Mouse (Mus musculus): Measurements from ENCODE around the gene Ubr2.

Ubr2 gene

DNA sequence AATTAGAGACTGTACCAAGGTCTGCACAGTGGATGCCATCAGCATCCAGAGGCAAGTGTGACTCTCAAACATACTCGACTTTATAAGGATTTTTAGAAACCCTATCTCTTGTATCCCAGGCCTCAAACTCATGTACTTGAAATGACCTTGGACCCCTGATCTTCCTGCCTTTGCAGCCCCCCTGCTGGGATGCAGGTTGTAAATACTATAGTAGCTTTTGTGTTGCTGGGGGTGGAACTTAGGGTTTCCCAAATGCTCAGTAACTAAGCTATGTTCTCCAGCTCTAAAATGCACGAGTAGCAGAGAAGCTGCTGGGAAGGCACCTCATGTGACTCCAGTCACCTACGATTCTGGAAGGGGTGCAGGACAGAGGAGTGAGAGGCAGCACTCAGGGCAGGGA is 83.4 kb downstream of the Ubr2 start:
- no peak for DNase-seq (ENCODE audit: low spot score)

DNA sequence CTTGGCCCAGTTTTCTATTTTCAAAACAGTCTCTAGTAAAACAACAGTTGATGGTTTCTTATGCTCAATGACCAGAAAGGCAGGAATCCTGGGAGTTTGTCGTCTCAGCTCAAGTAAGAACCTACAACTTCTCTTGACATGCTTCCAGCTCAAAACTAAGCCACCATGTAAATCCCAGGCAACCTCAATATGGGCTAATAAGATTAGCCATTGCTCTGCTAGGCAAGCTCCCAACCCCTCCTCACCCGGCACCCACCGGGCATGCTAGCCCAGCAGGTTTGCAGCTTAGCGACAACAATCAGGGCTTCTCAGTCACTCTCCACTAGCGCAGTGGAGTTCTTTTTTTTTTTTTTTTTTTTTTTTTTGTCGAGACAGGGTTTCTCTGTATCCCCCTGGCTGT is 84.2 kb downstream of the Ubr2 start:
- DNase-seq (ENCODE audit: low spot score) = no peak

DNA sequence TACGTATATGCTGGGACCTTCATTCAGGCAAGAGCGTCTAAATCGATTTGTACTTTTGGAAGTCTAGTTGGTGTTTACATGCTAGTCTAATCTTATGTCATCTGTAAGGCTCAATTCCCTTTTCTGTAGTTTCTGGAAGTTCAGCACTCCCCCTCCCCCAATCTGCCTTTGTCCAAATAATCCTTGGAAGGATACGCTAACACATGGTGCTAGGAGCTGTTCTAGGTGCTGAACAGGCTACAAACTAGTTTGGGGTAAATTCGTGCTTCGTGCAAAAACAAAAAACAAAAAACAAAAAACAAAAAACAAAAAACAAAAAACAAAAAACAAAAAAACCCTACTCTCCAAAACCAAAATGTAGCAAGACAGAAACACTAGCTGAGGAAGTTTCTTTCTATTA is 89.5 kb downstream of the Ubr2 start:
- no peak for DNase-seq (ENCODE audit: low spot score)

DNA sequence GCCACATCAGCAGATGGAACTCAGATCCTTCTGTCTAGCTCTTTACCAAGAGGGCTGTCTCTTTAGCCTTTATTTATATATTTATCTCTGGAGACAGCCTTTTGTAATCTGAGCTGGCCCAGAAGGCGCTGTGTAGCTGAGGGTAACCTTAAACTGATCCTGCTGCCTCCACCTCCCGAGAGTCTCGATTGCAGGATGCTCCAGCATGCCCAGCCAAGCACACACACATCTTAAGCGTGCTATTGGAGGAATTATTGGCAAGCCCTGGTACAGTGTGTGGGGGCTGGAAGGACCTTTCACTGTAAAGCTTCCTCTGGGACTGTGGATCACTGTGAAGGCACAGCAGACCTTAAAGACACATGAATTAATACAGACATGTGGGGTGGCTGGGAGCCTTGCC is 91.4 kb downstream of the Ubr2 start:
- no peak for DNase-seq (ENCODE audit: low spot score)

DNA sequence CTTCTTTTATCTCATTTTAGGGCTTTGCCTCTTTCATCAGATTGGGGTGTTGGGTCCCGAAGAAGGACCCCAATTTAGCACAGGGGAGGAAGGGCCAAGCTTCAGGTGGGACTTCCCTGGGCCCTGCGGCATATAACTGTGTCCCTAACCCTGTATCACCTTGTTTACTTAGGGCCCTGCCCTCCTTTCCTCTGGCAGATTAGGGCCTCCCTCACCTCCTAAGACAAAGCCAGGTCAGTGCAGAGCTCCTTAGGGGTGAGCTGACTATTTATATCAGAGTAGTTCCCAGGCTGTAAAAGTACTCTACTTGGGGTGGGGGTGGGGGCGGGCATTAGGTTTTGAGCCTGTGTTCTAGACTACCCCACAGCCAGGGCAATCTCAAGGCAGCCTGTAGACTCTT is 95.2 kb downstream of the Ubr2 start:
- no peak for DNase-seq (ENCODE audit: low spot score)

DNA sequence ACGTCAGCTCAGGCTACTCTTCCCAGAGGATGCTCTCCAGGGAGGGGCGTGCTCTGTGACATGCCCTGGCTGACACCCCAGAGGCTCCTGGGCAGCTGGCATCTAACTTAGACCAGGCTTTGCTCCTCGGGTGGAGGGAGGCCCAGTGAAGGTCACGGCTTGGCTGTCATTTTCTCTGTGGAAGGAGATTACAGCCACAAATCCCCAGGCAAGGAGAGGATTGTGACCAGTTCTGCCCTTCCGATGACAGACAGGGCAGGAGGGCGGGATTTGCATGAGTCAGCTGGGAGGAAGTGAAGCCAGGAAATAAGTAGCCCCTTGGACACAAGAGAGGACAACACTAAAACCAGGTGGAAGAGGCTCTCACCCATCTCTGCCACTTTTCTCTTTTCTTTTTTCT is 98.0 kb downstream of the Ubr2 start:
- DNase-seq (ENCODE audit: low spot score) = no peak

DNA sequence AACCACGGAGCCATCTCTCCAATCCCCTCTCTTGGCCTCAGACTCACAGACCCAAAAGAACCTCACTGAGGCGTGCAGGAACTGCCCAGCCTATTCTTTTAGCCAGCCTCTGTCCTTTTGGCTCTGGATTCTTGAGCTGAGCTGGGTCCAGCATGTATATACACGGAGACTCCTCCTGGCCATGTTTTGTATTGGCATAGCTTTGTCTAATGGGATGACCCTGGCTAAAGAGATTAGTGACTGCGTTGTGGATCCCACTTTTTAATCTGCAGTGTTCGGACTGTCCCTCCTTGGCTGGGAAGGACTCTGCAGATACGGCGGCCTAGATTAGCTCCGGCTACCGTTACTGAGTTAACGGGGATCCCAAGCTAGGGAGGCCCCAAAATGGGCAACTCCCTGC is 100.2 kb downstream of the Ubr2 start, which contains the start of gene Prph2:
Prph2 (plus strand) TSS at position 274 of the 400 bp plus-strand sequence.
- DNase-seq (ENCODE audit: low spot score) = no peak

DNA sequence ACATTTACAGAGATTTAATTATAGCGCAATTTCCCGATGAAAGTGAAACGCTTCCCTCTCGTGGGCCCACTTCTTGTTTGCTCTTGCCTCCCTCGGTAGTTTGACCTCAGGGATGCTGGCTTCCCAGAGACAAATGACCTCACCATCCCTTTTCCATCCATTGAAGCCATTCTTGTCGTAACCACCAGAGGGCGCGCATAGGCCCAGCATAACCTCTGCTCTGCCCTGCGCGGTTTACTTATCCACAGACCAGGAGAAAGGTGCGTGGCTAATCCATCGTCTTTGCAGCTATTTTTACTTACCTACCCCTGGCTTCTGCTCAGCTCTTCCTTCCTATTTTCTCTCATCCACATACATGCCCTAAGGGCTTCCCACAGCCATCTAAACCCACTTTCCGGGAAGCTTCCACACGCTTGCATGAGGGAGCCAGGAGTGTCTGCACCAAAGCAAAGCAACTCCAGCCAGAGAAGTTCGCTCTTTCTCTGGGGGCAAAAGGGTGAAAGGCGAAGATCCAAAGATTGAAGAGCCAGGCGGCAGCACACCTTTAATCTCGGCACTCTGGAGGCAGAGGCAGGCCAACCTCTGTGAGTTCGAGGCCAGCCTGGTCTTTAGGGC is 106.4 kb downstream of the Ubr2 start:
- DNase-seq (ENCODE audit: low spot score) = peak; percentile 82

DNA sequence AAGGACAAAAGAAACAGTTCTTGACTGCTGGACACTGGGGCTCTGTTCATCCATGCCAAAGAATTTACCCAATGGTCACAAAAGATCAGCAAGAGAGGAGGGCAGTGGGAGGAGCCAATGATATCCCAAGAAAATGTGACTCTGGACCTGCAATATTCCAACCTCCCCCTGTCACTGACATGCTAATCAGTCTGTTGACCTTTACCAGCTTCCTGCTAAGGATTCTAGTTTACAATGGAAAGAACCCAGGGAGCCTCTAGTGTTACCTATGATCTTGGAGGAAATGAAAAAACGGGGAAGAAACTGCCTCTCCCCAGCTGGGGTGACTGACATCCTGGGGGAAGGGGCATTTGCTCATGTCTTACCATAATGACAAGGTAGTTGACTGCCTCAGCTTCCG is 109.4 kb downstream of the Ubr2 start:
- no peak for DNase-seq (ENCODE audit: low spot score)

DNA sequence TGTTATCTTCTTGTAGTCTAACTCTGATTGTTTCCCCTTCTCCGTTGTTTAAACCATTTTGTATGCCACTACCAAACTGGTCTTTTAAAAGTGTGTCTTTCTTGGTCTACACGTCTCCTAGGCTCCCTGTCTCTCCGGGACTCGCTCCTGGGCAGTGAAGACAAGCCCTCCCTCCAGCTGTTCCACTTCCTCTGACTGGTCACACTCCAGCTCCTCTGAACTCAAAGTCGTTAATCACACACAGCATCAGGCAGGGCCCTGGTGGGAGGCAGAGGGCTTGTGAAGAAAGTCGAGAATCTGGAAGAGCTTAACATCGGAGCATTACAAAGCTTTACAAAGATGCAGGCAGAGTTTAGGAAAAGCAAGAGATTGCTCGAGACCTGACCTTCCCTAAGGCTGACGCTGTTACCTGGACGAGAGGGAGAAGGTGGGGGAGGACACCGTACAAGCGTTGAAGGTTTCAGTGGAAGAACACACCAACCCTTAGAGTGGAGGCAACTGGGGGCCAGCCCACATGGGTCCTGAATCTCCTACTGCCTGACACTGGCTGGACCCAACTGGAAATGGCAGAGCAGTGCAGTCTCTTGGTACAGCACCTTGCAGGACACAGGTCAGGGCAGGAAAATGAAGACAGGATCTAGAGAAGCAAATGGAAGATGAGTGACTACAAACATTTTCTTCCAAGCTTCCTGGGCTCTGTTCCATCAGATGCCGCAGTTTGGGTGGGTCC is 113.0 kb downstream of the Ubr2 start:
- DNase-seq (ENCODE audit: low spot score) = no peak

DNA sequence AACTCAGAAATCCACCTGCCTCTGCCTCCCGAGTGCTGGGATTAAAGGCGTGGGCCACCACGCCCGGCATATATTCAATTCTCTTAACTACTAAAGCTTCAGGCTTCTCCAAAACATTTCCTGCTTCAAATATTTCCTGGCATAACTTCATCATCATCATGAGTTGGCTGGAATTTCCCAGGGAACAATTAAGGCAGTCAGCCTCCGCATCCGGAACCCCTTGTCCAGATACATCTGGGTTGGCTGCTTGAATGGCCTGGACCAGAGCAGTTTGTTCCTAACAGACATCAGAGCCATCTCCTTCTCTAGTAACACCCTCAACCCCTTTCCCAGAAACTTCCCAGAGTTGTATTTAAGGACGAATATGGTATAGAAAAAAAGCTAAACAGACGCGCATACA is 114.9 kb downstream of the Ubr2 start:
- no peak for DNase-seq (ENCODE audit: low spot score)

DNA sequence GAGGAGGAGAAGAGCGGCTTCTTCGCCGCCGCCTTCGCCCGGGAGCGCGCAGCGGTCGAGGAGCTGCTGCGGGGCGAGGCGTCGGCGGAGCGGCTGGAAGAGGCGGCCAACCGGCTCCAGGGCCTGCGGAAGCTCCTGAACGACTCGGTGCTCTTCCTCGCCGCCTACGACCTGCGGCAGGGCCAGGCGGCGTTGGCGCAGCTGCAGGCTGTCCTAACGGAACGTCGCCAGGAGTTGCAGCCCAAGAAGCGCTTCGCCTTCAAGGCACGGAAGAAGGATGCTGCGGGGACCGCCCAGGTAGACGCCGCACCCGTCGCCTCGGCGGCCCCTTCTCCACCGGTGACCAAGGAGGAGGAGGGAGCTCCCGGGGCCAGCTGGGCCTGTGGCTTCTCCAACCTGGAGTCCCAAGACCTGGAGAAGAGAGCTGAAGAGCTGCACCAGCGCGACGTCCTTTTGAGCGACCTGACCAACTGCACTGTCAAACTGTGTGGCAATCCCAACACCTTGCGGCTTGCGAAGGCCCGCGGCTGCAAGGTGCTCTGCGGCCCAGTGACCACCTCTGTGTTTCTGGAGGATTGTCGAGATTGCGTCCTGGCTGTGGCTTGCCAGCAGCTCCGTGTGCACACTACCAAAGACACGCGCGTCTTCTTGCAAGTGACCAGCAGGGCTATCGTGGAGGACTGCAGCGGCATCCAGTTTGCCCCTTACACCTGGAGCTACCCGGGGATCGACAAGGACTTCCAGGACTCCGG is 119.3 kb downstream of the Ubr2 start:
- DNase-seq (ENCODE audit: low spot score) = peak; percentile 65

DNA sequence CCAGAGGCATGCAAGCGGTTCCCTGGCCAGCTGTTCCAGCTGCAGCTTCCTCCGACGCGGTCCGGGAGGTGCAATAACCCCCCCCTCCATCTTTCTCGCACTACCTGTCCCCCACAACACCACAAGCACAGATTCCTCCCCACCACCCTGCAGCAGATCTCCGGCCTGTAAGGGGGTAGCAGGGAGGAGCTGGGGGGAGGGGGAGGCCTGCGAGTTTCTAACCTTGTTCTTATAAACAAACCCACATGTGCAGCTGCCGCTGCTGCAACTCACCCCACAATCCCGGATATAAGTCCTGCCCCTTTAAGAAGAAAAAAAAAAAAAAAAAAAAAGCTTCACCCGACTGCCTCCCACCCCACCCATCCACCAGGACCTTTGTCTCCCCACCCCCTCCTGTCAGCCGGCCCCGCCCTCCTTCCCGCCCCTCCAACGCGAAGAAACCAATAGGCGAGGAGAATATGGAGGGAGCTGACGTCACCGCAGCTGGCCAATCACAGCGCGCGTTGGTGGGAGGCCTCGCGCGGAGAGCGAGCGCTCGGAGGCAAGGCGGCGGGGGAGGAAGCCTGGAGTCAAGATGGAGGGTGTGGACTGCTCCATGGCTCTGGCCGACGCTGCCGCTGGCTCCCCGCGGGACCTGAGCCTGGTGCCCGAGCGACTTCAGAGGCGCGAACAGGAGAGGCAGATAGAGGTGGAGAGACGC is 120.1 kb downstream of the Ubr2 start, which contains the start of gene Tbcc:
Tbcc (plus strand) TSS at position 569 of the 700 bp plus-strand sequence.
- DNase-seq (ENCODE audit: low spot score) = peak; percentile 97

DNA sequence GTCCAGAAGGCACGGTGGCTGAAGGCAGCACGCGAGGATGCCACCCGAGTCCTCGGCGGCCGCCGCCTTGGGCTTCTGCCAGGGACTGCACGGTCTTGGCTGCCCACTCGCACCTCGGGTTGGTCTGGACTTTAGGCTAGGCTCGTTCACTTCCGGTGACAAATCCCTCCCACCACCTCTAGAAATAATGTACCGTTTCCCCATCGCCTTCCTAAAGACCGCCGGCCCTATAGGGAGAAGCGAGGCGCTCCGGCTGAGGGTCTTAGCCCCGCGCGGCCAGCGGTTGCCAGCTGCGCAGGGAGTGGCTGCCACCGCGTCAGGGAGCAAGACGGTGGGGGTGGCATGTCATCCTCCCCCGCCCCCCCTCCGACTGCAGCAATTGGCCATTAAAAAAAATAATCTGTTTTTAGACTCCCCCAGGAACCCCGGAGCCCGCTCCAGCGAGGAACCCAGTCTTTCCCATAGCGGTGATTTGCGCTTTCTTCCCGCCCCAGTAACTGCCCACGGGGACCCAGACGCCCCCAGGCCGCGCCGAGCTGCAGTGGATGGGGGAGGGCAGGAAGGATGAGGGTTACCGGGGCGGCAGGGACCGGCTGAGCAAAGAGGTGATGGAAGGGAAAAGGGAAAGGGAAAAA is 120.8 kb downstream of the Ubr2 start:
- DNase-seq (ENCODE audit: low spot score) = peak; percentile 90

DNA sequence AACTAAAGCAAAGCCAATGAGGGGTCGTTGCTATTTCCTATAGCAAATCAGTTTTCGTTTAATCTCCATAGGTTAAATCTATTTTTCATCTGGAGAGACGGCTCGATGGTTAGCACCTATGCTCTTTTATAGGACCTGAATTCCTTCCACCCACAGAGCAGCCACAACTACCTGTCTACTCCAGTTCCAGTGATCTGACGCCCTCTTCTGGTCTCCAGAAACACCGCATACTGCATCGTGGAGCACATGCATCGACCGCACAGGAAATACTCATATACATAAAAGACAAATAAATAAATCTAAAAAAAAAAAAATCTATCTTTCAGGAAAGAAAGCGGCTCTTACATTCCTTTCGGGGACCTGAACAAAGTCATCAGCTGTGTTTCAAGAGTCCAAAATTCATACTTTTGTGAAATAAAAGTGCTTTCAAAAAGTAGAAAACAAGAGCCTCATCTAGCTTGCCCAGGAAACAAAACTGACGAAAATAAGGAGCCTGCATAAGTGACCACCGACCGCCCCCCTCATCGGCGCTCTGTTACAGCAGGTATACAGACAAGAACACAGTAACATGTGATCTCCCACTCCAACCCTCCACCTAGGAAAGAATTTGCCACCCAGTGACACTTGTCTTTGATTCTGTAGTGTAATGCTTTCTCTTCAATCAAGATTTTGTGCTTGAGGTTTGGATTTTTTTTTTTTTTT is 121.7 kb downstream of the Ubr2 start:
- peak; percentile 53 for DNase-seq (ENCODE audit: low spot score)

DNA sequence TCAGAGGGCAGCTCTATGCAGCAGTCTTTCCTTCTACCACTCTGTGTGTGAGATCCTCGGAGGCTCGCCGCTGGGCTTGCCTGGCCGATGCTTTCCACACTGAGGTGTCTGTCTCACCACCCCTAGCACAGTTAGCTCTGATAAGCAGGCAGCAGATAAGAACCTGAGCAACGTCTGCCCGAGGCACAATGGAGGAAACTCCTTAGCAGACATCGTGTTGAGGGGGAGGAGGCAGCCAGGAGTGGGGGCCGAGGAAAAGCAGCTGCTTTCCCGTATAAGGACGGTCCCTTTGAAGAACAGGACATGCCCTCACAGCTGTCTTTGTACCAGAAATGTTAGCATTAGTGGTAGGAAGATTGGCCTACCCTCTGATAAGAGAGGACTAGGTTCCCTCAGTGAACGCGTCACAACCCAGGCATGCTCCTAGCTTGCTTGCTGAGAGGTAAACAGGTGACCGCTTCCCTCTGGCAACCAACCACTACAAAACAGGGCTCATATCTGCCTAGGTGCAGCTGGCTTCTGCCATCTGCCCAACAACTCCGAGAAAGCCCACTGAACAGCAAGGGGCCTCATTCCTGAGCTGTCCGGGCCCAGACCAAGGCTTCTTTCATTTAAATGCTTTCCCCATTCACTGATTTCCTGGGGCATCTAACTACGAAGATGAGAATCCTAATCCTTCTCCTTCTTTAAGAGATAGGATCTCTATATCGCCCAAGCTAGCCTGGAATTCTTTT is 124.3 kb downstream of the Ubr2 start:
- peak; percentile 50 for DNase-seq (ENCODE audit: low spot score)

DNA sequence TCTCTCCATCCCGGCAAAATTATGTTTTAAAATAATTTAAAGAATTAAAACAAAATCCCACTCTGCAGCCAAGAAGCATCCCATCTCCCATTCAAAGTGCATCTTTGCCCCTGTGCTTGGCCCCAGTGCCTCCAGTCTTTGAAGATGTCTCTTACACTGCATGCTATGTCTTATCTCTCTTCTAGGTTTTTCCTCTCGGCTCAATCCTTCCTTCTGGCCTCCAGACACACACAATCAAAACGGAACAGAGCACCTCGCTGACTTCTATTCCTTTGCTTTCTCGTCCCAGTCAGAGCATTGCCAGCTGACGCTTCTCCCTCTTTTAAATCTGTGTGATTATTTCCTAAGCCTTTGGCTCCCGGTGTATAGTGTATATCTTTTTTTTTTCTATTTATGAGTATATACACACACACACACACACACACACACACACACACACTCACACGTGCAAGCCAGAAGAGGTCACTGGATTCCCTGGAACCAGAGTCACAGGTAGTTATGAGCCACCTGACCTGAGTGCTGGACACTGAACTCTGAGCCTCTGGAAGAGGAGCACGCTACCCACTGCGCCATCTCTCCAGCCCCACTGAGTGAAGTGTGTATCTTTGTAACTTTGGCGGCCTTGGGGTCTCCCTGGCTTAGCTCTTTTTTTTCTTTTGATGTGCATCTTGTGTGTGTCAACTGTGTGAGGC is 125.0 kb downstream of the Ubr2 start:
- DNase-seq (ENCODE audit: low spot score) = no peak

DNA sequence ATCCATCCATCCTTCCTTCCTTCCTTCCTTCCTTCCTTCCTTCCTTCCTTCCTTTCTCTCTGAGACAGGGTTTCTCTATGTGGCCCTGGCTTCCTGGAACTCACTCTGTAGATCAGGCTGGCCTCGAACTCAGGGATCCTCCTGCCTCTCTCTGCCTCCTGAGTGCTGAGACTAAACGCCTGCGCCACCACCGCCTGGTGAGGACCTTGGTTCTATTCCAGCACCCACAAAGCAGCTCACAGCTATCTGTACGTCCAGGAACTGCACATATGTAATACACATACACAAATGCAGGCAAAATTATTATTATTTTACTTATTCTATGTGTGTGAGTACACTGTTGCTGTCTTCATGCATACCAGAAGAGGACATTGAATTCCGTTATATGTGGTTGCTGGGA is 125.6 kb downstream of the Ubr2 start:
- no peak for DNase-seq (ENCODE audit: low spot score)

DNA sequence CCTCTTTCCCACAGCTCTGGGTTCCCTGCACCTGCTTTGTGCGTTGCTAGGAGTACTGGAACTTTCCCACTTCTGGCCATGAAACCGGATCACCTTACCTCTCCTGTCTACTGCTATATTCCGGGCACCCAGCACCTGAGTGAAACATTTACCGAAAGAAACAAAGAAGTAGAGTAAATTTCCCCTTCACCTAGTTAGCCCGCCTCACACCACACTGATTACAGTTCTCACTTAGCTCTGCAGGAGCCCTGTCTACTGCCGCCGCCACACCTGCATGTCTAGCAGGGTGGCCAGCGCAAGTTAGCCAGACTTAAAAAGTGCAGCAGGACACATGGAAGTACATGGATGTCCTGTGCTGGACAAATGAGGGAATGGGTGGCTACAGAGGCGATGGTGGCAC is 127.2 kb downstream of the Ubr2 start:
- no peak for DNase-seq (ENCODE audit: low spot score)

DNA sequence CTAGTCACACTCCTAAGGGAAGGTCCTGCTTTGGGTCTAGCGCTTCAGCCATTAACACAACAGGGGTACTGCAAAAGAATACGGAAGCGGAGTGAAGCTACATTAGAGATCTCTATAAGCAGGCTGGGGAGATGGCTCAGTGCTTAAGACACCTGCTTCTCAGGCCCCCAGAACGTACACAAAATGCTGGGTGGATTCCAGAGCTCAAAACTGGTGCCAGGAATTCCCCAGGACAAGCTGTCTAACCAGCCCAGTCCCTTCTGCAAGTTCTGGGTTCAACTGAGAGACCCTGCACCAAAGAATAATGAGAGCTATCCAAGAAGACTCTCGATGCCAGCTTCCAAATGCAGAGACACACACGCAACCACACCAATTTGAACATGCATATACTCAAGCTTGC is 128.6 kb downstream of the Ubr2 start:
- no peak for DNase-seq (ENCODE audit: low spot score)

Measured in testis, postnatal 10 days (tissue).